Mouse (Mus musculus): Measurements from ENCODE around the gene Cpm.

The Cpm gene

DNA sequence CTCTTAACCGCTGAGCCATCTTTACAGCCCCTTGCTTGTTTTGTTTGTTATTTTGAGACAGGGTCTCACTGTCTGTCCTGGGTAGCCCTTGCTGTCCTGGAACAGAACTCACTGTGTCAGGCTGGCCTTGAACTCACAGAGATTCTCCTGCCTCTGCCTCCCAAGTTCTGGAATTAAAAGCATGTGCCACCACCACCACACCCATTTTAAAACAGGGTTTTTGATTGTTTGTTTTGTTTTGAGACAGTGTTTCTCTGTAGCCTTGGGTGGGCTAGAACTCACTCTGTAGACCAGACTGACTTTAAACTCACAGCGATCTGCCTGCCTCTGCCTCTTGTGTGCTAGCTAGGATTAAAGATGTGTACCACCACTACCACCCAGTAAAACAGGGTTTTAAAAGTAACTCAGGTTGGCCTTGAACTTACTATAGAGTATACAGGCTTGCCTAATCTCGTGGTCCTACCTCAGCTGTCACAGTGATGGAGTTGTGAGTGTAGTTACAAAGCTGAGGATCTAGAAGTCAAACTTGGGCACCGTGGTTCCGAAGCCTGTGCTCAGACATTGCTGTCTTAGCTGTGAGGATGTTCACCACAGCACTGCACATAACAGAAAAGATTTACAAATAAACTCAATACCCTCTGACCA, 4.4 kb downstream of the Cpm start:
- CTCF ChIA-PET = no interaction called here

DNA sequence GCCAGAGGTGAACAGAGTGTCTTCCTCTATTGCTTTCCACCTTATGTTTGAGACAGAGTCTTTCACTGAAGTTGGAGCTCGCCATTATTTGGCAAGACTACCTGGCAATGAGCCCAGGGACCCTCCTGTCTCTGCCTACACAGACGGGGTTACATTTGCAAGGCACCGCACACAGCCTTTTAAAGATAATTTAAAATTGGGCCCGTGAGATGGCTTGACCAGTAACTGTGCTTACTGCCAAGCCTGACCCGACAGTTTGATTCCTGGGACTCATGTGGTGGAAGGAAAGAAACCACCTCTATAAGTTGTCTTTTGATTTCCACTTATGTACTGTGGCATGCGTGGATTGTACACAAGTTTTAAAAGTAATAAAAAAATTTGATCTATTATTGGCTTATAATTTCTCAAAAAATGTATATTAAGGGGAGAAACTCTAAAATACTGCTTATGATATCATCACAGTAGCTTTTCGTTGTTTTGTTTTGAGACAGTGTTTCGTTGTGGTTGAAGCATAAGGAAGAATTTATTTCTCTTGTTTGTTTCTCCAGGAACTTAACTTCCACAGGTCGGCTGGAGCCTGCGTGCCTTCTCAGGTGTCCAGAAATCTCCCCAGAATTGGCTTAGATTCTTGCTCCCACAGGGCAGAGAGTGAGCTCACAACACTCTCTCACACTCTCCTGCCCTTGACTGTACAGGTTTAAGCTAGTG, 5.2 kb downstream of the Cpm start:
- CTCF ChIA-PET = interaction anchor here (0.5 to 0.6 kb wide), 2 partner anchors 118 to 887 kb away, joined by 3 to 8 read pairs; no protein-coding TSS in a partner anchor

DNA sequence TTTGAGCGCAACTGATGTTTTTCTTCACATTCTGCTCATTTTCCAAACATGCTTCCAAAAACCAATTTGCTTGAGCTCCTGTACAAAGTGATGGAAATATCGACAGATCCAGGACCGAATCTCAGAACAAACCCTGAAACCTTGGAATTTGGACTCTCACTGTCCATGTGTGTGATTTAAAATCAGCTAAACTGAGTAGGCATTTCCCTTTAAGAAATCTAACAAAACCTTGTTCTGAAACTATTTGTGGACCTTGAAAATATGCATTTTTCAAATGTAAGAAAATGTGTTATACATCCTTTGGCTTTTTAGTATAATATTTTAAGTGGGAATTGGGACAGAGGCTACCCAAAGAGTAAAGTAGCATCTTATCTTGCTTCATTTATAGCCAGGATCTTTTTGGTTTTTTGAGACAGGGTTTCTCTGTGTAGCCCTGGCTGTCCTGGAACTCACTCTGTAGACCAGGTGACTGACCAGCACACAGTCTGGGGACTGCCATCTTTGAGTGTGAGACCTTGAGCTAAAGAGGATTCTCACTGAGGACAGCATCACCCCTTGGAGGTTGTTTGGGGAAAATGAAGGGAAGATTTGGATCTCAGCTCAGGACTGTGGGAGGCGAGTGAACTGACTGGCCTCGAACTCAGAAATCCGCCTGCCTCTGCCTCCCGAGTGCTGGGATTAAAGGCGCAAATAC, 5.9 kb downstream of the Cpm start:
- CTCF ChIA-PET = interaction anchor here (0.5 to 0.7 kb wide), 3 partner anchors 103 to 886 kb away, joined by 3 to 8 read pairs (median 3); no protein-coding TSS in a partner anchor

DNA sequence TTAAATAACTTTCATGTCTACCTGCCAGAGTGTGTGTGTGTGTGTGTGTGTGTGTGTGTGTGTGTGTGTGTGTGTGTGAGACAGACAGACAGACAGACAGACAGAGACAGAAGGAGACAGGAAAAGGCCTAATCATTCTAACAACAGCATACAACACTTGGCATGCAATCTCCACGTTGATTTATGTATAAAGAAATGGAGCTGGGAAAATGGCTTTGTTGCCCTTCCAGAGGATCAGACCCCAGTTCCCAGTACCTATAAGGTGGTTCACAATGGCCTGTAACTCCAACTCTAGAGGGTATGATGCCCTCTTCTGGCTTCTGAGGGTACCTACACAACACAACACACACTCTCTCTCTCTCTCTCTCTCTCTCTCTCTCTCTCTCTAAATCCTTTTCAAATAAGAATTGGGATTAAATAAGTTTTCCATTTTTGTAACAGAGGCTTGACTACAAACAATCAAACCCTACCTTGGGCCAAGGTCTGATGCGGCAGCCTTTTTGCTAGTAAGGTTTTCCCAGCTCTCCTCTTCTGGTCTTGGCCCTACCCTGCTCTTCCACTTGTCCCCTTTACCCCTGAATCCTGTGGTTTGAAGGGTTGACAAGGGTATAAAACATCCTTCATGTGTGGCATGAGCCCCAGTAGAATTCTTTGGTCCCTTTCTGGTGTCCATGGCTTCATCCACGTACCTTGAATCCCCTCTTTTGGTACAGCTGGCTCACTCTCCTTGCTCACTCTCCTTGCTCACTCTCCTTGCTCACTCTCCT, 6.7 kb downstream of the Cpm start:
- CTCF ChIA-PET = interaction anchor here (0.7 kb wide), 1 partner anchor 104 kb away, joined by 3 read pairs; no protein-coding TSS in a partner anchor

DNA sequence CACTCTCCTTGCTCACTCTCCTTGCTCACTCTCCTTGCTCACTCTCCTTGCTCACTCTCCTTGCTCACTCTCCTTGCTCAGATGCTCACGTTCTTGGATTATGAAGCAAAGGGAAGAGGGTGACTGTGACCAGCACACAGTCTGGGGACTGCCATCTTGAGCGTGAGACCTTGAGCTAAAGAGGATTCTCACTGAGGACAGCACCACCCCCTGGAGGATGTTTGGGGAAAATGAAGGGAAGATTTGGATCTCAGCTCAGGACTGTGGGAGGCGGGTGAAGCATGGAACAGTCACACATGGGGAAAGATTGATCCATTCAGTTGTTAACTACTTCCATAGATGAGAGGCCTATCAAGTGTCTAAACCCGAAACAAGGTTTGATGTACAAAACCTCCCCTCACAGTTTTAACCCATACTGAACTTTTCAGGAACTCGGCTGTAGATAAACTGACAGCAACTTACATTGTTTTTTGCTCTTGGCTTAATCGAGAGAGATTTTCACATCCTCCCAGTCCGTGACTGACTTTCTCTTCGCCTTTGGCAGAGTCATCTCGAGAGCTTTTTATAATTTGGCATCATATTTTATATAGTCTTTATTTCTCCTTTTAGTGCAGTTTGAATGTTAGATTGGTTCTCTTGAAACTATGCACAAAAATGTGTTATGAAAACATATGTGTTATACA, 7.9 kb downstream of the Cpm start:
- CTCF ChIA-PET = no interaction called here

DNA sequence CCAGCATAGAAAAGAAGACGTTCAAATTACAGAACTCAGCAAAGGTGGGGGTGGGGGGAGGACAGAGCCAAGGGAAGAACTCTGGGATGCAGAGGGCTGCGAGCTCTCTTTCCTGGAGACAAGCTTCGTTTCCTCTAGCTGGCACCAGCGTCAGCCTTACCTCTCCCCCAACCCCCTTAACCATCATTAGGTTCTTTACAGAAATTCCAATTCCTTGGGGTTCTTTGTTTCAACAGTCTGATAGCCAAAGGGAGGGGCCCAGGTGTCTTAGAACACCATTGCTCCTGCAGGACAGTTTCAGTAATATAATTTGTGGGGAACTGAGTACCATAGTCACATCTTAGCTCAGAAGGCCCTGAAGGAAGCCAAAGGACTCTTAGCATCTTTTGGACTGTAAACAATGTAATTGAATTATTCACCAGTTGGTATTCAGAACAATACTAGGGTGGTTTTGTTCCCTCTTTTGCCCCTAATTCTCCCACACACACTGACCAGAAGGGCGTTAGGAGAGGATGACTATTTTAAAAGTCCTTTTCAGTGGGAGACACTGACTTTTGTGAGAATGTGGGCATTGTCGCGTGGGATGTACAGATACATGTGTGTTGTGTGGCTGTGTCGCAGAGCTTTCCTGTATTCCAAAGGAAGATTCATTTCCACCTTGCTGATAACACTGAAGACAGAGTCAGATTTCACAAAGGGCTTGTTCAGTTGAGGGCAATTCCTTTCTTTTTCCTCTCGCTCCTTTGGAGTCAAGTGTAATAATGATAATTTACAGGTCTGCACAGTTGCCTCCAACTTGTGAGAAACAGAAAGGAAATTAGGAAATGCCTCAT, 8.7 kb downstream of the Cpm start:
- CTCF ChIA-PET = interaction anchor here (0.6 kb wide), 1 partner anchor 46 kb away, joined by 3 read pairs; no protein-coding TSS in a partner anchor

DNA sequence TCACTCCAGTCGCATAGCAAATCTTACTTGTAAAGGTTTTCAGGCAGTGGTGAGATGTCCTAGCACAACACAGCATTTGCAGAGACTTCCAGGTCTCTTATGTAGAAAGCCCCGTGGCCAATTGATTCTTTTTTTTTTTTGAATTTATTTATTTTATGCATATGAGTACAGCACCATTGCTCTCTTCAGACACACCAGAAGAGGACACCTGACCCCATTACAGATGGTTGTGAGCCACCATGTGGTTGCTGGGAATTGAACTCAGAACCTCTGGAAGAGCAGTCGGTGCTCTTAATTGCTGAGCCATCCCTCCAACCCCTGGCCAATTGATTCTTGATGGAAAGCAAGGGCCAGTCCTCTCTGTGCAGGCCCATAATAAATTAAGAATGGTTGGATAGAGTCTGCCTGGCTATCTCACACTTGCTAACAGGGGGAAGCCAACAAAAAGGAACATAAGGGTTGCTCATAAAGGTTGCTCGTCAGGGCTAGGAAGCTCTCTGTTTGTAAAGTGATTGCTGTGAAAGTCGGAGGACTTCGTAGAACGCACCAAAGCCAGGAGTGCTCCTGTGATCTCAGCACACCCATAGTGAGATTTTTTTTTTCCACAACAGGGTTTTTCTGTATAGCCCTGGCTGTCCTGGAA, 9.4 kb downstream of the Cpm start:
- CTCF ChIA-PET = interaction anchor here (0.6 kb wide), 1 partner anchor 46 kb away, joined by 3 read pairs; no protein-coding TSS in a partner anchor

DNA sequence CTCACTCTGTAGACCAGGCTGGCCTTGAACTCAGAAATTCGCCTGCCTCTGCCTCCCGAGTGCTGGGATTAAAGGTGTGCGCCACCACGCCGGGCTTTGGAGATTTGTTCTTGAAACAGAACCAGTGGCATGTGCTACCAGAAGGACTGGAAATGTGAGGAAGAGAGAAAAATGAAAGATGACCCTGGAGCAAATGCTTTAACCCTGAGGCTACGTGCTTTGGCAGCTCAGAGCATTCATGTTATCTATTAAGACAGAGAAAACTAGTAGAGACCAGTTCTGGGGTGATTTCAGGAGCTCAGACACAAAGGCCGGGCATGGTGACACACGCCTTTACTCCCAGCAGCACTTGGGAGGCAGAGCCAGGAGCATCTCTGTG, 9.9 kb downstream of the Cpm start:
- CTCF ChIA-PET = no interaction called here

DNA sequence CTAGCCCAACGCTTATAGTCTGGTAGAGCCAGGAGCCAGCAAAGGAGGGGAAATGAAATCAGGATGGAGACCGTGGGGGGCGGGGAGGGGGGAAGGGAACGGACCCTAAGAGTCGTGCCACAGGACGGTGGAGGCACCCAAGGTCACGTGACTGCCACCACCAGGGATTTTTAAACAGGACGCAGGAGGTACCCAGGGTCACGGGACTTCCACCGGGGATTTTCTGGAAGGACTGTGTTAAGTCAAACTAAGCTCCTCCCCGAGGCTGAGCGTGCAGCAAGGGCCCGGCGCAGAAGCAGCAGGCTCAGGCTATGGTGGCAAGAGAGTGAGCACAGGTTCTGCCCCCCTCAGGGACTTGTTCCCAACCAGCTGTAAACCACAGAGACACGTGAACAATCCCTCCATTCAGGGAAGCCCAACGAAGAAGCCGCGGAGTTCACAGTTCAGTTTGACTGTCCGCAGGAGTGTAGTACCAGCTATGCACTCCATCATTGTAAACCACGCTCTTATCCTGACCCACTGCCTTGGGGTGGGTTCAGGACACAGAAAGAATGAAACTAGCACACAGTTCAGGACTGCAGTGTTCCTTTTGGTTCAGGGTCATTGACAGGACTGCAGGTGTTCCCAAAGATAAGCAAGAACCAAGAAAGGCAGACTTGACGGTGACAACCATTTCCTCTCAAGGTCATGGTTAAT, 10.7 kb downstream of the Cpm start:
- CTCF ChIA-PET = interaction anchor here (0.6 kb wide), 1 partner anchor 124 kb away, joined by 4 read pairs; no protein-coding TSS in a partner anchor

DNA sequence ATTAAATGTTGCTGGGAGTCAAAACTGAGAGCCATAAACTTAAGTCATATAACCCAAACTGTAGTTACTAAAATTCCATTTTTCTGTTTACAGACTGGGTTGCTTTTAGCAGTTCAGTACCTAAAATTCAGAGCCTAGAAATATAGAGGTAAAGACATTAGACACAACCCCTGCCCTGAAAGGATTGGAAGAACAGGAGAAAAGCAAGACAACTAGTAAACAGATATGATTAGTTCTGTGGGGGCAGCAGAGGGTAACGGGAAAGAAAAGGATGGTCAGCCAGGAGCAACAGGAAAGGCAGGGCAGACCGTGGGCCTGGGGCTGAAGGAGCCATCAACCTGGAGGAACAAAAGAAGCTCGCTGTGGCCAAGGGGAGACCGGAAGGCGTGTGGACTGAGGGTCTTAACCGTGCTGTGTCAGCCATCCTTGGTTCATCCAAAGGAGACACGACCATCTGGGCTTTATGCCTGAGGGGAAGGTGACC, 11.3 kb downstream of the Cpm start:
- CTCF ChIA-PET = no interaction called here

DNA sequence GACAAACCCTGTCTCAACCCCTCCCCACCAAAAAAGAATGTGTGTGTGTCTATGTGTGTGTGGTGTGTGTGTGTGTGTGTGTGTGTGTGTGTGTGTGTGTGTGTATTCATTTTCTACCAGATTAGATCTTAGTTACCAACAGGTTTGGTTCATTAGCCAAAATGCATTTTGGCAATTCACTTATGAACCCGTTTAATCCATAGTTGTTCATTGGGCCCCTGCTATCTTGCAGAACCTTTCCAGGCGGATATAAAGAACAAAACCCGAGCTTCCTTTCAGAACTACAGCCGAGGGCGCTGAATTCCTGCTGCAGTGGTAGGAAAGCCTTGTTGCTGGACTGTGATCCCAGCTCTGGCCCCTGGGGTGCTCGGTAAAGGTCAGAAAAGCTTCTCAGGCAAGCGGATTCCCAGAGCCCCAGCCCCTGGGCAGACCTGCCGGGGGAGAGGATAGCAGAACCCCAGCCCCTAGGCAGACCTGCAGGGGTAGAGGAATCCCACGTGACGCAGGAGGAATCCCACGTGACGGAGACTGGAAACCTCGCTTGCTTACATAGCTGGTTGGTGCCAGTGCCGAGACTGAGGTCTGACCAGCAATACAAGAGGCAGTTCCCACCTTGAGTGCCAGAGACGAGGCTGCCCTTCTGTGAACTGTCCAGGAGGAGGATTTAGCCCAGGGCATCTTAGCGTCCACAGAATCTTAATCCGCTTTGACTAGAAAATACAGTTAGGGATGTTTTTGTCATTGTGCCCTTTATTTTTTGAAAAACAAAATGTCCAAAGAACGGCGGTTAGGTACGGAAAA, 12.3 kb downstream of the Cpm start:
- CTCF ChIA-PET = no interaction called here

DNA sequence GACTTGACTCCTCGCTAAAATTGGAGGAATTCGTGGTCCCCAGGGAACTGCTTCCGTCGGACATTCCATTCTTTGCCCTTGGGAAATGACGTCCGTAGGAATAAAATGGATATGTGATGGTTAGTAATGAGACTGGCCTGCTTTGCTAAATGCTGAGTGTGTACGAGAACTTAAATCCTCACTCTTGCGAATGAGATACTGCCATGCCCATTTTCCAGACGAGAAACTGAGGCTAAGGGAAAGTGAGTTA, 12.8 kb downstream of the Cpm start:
- CTCF ChIA-PET = no interaction called here

DNA sequence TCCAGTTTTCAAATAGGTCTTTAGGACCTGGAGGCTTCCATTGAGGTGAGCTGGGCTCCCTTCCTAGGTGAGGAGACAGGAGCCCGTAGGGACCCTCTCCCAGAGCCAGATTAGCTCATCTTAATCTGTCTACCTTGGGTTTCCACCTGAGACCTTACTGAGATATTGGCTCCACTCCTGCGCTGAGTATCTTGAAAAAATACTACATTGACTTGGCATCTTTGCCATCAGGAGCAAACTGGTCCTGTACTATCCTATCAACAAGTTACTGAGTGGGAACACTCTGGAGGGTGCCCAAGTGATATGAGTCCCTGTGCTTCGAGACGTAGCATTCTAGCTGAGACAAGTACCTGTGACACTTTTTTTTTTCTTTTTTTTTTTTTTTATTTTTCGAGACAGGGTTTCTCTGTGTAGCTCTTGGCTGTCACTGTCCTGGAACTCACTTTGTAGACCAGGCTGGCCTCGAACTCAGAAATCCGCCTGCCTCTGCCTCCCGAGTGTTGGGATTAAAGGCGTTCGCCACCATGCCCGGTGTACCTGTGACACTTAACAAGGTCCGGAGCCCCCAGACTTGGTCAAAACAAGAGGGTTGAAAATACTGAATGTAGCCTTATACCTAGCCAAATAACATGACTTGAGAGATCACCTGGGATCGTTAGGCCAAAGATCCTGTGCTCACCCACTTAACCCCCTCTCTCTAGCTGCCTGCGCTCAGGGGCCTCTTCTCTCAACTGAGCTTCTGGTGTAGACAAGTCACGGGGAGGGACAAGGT, 13.4 kb downstream of the Cpm start:
- CTCF ChIA-PET = no interaction called here

DNA sequence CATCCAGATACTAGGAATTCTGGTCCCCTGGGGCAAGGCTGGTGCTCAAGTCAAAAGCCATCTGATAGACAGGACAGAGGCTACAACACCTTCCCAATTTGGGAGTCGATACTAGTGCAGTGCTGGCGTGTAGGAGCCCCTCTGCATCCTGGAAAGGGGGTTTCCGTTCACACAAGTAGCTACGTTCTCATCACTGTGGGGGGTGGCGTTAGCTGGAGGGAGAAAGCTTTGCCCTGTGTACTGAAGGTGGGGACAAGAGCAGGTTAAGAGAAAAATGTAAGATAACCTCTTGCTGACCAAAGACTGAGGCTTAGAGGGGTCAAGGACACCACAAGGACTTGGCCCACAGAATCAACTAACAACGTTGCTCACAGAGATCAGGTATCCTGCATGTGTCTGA, 14.0 kb downstream of the Cpm start:
- CTCF ChIA-PET = no interaction called here

DNA sequence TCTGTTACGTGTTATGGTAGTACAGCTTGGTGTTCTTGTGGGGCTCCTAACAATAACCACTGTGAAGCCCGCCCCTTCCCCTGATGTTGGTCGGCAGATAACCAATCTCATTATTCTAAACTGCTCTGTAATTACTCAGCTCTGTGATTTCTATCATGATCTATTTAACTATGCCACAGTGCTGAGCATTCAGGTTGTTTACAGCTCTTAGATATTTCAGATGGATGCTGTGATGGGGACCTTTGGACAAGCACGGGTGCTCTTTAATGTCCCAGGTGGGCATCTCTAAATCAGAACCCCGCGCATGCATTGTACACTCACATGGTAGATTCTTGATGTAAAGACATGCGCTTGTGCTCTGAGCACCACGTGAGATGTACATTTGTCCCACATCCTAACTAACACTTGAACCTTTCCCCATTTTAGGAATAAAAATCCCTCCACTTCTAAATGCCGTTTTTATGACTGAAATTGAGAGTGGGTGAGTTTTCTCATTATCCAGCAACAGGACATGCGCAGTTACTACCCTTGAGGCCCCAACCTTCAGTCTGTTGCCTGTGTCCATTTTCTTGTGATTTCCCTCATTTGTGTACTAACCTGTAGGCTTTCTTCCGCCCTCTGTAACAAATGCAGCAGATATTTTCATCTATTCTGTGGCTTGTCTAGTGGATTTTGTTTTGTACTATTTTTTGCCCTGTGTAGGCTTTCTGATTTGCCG, 14.6 kb downstream of the Cpm start:
- CTCF ChIA-PET = no interaction called here

DNA sequence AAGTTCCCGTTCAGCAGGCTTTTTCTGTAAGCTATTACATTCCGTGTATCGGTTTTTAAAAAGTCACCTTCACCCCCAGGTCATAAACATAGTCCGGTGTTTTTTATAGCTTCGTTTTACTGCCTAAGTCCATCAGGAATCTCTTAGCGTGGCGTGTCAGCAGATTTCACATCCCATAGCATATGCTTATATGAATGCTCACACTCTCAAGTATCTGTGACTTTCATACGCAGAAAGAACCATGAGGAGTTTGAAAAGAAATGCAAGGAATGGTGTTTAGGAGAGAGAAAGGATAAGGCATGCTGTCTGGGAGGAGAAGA, 15.1 kb downstream of the Cpm start:
- CTCF ChIA-PET = no interaction called here

DNA sequence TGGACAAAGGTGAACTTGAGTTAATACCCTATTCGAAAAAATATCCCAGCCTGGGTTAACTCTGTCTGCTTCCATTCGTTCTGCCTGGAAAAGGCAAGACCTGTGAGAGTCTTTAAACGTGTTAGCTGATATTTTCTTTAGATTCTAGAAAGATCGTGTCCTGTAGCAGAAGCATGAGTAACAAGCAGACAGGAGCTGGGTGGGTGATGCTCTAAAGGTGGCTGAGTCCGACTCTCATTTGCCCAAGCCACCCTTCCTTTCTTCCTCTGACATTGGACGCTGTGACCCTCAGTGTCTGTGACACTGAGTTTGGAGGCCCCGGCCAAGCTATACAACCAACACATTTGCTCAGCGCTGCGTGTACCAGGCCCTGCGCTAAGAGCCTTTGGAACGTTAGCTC, 15.5 kb downstream of the Cpm start:
- CTCF ChIA-PET = no interaction called here
